ENCODE assay signal across 7 mouse cellular contexts in the genomic region with DNA sequence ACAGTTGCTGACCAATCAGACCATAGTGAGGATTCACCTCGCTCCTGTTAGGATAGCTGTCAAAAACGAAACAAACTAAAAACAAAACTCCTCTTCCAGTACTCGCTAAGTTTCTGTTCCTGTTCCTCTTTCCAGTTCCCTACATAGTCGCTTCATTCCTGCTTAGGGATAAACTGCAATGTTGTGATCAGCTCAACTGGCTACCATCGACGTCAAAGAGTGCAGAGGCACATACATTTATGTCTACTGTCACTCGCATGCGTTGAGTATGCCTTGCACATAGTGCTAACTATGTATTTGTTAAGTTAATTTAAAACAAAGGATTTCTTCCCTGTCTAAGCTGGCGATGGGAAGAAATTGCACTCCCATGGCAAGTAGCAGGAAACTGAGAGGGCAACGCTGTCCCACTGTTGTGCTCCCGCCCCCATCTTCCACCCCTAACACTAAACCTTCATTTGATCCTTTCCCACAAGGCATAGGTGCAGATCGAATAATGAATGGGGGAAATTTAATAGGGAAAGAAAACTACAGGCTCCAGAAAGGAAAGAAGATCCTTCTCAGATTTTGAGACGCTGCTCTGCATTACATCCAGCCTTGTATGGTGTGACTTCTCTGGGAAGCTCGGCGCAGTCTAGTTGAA. TPM values are rescaled to one million over a fixed set of nuclear protein-coding genes. Genes with fewer than 3 reads are reported as not detected.
DNase-seq lines count a peak whose midpoint lies in the region; ATAC-seq and TF ChIP-seq lines count a peak whose summit lies in the region.

No protein-coding gene starts in this region.

- 0 out of 2 replicates have a peak, but pooled peaks cover 12% of the 10 kb centered on the region for H3K4me1 ChIP-seq in lung, postnatal 0 days (ENCODE audit: insufficient read depth, low read depth, low read length)
- peaks cover 4% of the 10 kb centered on the region for H3K4me1 ChIP-seq in lung, adult 2 months (ENCODE audit: control insufficient read depth, insufficient read depth, low read length)
- peaks cover 46% of the 10 kb centered on the region for H3K4me1 ChIP-seq in forebrain, embryonic 15.5 days
- H3K4me1 ChIP-seq in liver, embryonic 14.5 days (replicated peaks; ENCODE audit: control insufficient read depth in 2 of 2, insufficient read depth in 2 of 2, low read length in 1 of 2), result peaks cover 12 to 22% of the 10 kb centered on the region in 2 experiments
- H3K4me1 ChIP-seq in stomach, embryonic 16.5 days (ENCODE audit: control insufficient read depth, insufficient read depth, low read length), result peaks cover 24% of the 10 kb centered on the region

- no peak overlapping the region for H3K27ac ChIP-seq in lung, postnatal 0 days (ENCODE audit: low read length)
- H3K27ac ChIP-seq in forebrain, embryonic 15.5 days (replicated peaks), result peak overlapping the region; percentile 83
- H3K27ac ChIP-seq in liver, embryonic 14.5 days, result peak overlapping the region; percentile 68
- no peak overlapping the region for H3K27ac ChIP-seq in stomach, embryonic 16.5 days (ENCODE audit: low read length)

- H3K9ac ChIP-seq in lung, postnatal 0 days (replicated peaks; ENCODE audit: low read depth), result no peak overlapping the region
- peak overlapping the region; percentile 59 for H3K9ac ChIP-seq in forebrain, embryonic 15.5 days (replicated peaks)
- peak overlapping the region; percentile 73 for H3K9ac ChIP-seq in liver, embryonic 14.5 days (replicated peaks)
- peak overlapping the region; percentile 70 for H3K9ac ChIP-seq in stomach, embryonic 16.5 days (ENCODE audit: low read length)

- no peak for TF ChIP-seq EP300 in lung, postnatal 0 days (IDR thresholded peaks at IDR 0.05)
- no peak for TF ChIP-seq EP300 in liver, embryonic 14.5 days (IDR thresholded peaks at IDR 0.05; ENCODE audit: low read depth)

- peak; percentile 48 for DNase-seq in lung, postnatal 0 days (ENCODE audit: low spot score)
- DNase-seq in lung, adult 2 months, result no peak
- DNase-seq in liver, embryonic 14.5 days (ENCODE audit: low read depth in 3 of 3, low spot score in 3 of 3), result peak in 1 of 3 experiments; percentile 45
- DNase-seq in cerebellum, postnatal 36 days, result no peak
- DNase-seq in layer of hippocampus, adult 9-11 months, result no peak

- TF ChIP-seq POLR2A in lung, adult 2 months (IDR thresholded peaks at IDR 0.05; ENCODE audit: borderline replicate concordance, extremely low read depth, low read depth, low read length), result no peak

- peaks cover 13% of the 10 kb centered on the region for H3K27me3 ChIP-seq in lung, postnatal 0 days (replicated peaks; ENCODE audit: insufficient read depth, low read length)
- no peaks in the 10 kb centered on the region for H3K27me3 ChIP-seq in forebrain, embryonic 15.5 days
- peaks cover 25% of the 10 kb centered on the region for H3K27me3 ChIP-seq in liver, embryonic 14.5 days (ENCODE audit: control insufficient read depth, insufficient read depth, low read length)
- peaks cover 20% of the 10 kb centered on the region for H3K27me3 ChIP-seq in stomach, embryonic 16.5 days (ENCODE audit: control insufficient read depth, insufficient read depth, low read length)

- TF ChIP-seq CTCF in lung, postnatal 0 days (IDR thresholded peaks at IDR 0.05), result no peak
- TF ChIP-seq CTCF in lung, adult 2 months (IDR thresholded peaks at IDR 0.05; ENCODE audit: insufficient read depth, low read length), result no peak
- TF ChIP-seq CTCF in liver, embryonic 14.5 days (IDR thresholded peaks at IDR 0.05; ENCODE audit: low read depth), result no peak

- ATAC-seq in lung, postnatal 0 days, result no peak
- ATAC-seq in forebrain, embryonic 15.5 days (replicated peaks), result no peak
- no peak for ATAC-seq in liver, embryonic 14.5 days (ENCODE audit: insufficient read depth)
- ATAC-seq in stomach, embryonic 16.5 days (ENCODE audit: insufficient read depth, low FRiP score), result no peak

- peaks cover 11% of the 10 kb centered on the region; the same call in 1 of the 2 replicates for H3K36me3 ChIP-seq in lung, postnatal 0 days (ENCODE audit: insufficient read depth, low read length)
- no peaks in the 10 kb centered on the region for H3K36me3 ChIP-seq in forebrain, embryonic 15.5 days
- peaks cover 14% of the 10 kb centered on the region for H3K36me3 ChIP-seq in liver, embryonic 14.5 days (replicated peaks; ENCODE audit: control insufficient read depth, insufficient read depth, low read depth)
- peaks cover 7% of the 10 kb centered on the region for H3K36me3 ChIP-seq in stomach, embryonic 16.5 days (ENCODE audit: control insufficient read depth, insufficient read depth, low read length)

- H3K4me3 ChIP-seq in lung, postnatal 0 days (ENCODE audit: low read depth, low read length), result peak overlapping the region; percentile 45; the same call in 1 of the 2 replicates
- no peak overlapping the region for H3K4me3 ChIP-seq in lung, adult 2 months (replicated peaks; ENCODE audit: extremely low read depth, low read depth, low read length)
- H3K4me3 ChIP-seq in forebrain, embryonic 15.5 days, result peak overlapping the region; percentile 56
- peak overlapping the region; percentile 63 to 76 for H3K4me3 ChIP-seq in liver, embryonic 14.5 days (ENCODE audit: insufficient read depth in 1 of 2, low read depth in 2 of 2, low read length in 2 of 2)
- peak overlapping the region; percentile 64 for H3K4me3 ChIP-seq in stomach, embryonic 16.5 days (replicated peaks; ENCODE audit: low read length)

- peak overlapping the region; percentile 65 for H3K4me2 ChIP-seq in lung, postnatal 0 days (replicated peaks; ENCODE audit: low read depth, low read length)
- peak overlapping the region; percentile 96 for H3K4me2 ChIP-seq in forebrain, embryonic 15.5 days (replicated peaks)
- H3K4me2 ChIP-seq in liver, embryonic 14.5 days (ENCODE audit: low read depth), result peak overlapping the region; percentile 77
- H3K4me2 ChIP-seq in stomach, embryonic 16.5 days (ENCODE audit: low read depth, low read length), result peak overlapping the region; percentile 76

- WGBS in lung, postnatal 0 days, result 31% methylated on average over 15 of the region's 15 CpGs
- WGBS in lung, adult 2 months, result 41% methylated on average over 15 of the region's 15 CpGs
- 32% methylated on average over 15 of the region's 15 CpGs for WGBS in forebrain, embryonic 15.5 days
- 11% methylated on average over 15 of the region's 15 CpGs for WGBS in liver, embryonic 14.5 days (ENCODE audit: insufficient replicate concordance)
- WGBS in stomach, embryonic 16.5 days, result 34% methylated on average over 15 of the region's 15 CpGs

- no peaks in the 10 kb centered on the region for H3K9me3 ChIP-seq in lung, postnatal 0 days (ENCODE audit: low read length)
- H3K9me3 ChIP-seq in forebrain, embryonic 15.5 days, result no peaks in the 10 kb centered on the region
- H3K9me3 ChIP-seq in liver, embryonic 14.5 days (ENCODE audit: control insufficient read depth, low read length), result peaks cover 3% of the 10 kb centered on the region; the same call in 1 of the 2 replicates
- peaks cover 6% of the 10 kb centered on the region for H3K9me3 ChIP-seq in stomach, embryonic 16.5 days (replicated peaks; ENCODE audit: control insufficient read depth, low read length)

RNA-seq across cellular contexts. Expression of gene Hist3h2a, which starts 4.8 kb away (rescaled TPM):
- polyA plus RNA-seq in lung, postnatal 0 days (2015; fragmentation: Nextera tagmentation; extraction: Ambion mirVana), result 21.6 and 28.6 TPM in 2 replicates
- polyA plus RNA-seq in lung, adult 2 months (2012; rRNA removed), result 19.7 and 25.5 TPM in 2 replicates
- 155 and 160 TPM in 2 replicates for polyA plus RNA-seq in forebrain, embryonic 15.5 days (2015; fragmentation: Nextera tagmentation; extraction: Ambion mirVana)
- 11.0 and 11.5 TPM in 2 replicates for polyA plus RNA-seq in liver, embryonic 14.5 days (2012; rRNA removed)
- 13.5 and 16.7 TPM in 2 replicates for polyA plus RNA-seq in liver, embryonic 14.5 days (2014; fragmentation: Nextera tagmentation; extraction: Ambion mirVana)
- 28.1 and 33.0 TPM in 2 replicates for polyA plus RNA-seq in stomach, embryonic 16.5 days (2015; fragmentation: Nextera tagmentation; extraction: Ambion mirVana)

RNA-seq across cellular contexts. Expression of gene Trim17, which starts 4.8 kb away (rescaled TPM):
- 0.62 and 0.83 TPM in 2 replicates for polyA plus RNA-seq in lung, postnatal 0 days (2015; fragmentation: Nextera tagmentation; extraction: Ambion mirVana)
- polyA plus RNA-seq in lung, adult 2 months (2012; rRNA removed), result 0.97 and 1.1 TPM in 2 replicates
- 1.9 and 2.7 TPM in 2 replicates for polyA plus RNA-seq in forebrain, embryonic 15.5 days (2015; fragmentation: Nextera tagmentation; extraction: Ambion mirVana)
- polyA plus RNA-seq in liver, embryonic 14.5 days (2012; rRNA removed), result 0.05 and 0.06 TPM in 2 replicates
- polyA plus RNA-seq in liver, embryonic 14.5 days (2014; fragmentation: Nextera tagmentation; extraction: Ambion mirVana), result 0.06 and 0.14 TPM in 2 replicates
- 0.17 and 0.27 TPM in 2 replicates for polyA plus RNA-seq in stomach, embryonic 16.5 days (2015; fragmentation: Nextera tagmentation; extraction: Ambion mirVana)

RNA-seq across cellular contexts. Expression of gene Hist3h2ba, which starts 10.6 kb away (rescaled TPM):
- polyA plus RNA-seq in lung, postnatal 0 days (2015; fragmentation: Nextera tagmentation; extraction: Ambion mirVana), result 2.6 TPM in 2 replicates
- 0.62 and 2.4 TPM in 2 replicates for polyA plus RNA-seq in lung, adult 2 months (2012; rRNA removed)
- 355 and 373 TPM in 2 replicates for polyA plus RNA-seq in forebrain, embryonic 15.5 days (2015; fragmentation: Nextera tagmentation; extraction: Ambion mirVana)
- 15.7 and 16.0 TPM in 2 replicates for polyA plus RNA-seq in liver, embryonic 14.5 days (2012; rRNA removed)
- 4.2 and 6.0 TPM in 2 replicates for polyA plus RNA-seq in liver, embryonic 14.5 days (2014; fragmentation: Nextera tagmentation; extraction: Ambion mirVana)
- 44.0 and 50.7 TPM in 2 replicates for polyA plus RNA-seq in stomach, embryonic 16.5 days (2015; fragmentation: Nextera tagmentation; extraction: Ambion mirVana)

RNA-seq across cellular contexts. Expression of gene Trim11, which starts 18.6 kb away (rescaled TPM):
- 19.1 and 20.2 TPM in 2 replicates for polyA plus RNA-seq in lung, postnatal 0 days (2015; fragmentation: Nextera tagmentation; extraction: Ambion mirVana)
- polyA plus RNA-seq in lung, adult 2 months (2012; rRNA removed), result 31.4 and 38.3 TPM in 2 replicates
- 22.6 and 24.8 TPM in 2 replicates for polyA plus RNA-seq in forebrain, embryonic 15.5 days (2015; fragmentation: Nextera tagmentation; extraction: Ambion mirVana)
- 8.1 and 8.3 TPM in 2 replicates for polyA plus RNA-seq in liver, embryonic 14.5 days (2012; rRNA removed)
- polyA plus RNA-seq in liver, embryonic 14.5 days (2014; fragmentation: Nextera tagmentation; extraction: Ambion mirVana), result 6.4 and 6.9 TPM in 2 replicates
- 20.5 and 20.8 TPM in 2 replicates for polyA plus RNA-seq in stomach, embryonic 16.5 days (2015; fragmentation: Nextera tagmentation; extraction: Ambion mirVana)

RNA-seq across cellular contexts. Expression of gene Rnf187, which starts 20.6 kb away (rescaled TPM):
- 168 and 169 TPM in 2 replicates for polyA plus RNA-seq in lung, postnatal 0 days (2015; fragmentation: Nextera tagmentation; extraction: Ambion mirVana)
- polyA plus RNA-seq in lung, adult 2 months (2012; rRNA removed), result 190 and 269 TPM in 2 replicates
- 508 and 517 TPM in 2 replicates for polyA plus RNA-seq in forebrain, embryonic 15.5 days (2015; fragmentation: Nextera tagmentation; extraction: Ambion mirVana)
- 80.8 and 83.3 TPM in 2 replicates for polyA plus RNA-seq in liver, embryonic 14.5 days (2012; rRNA removed)
- polyA plus RNA-seq in liver, embryonic 14.5 days (2014; fragmentation: Nextera tagmentation; extraction: Ambion mirVana), result 104 and 120 TPM in 2 replicates
- polyA plus RNA-seq in stomach, embryonic 16.5 days (2015; fragmentation: Nextera tagmentation; extraction: Ambion mirVana), result 113 TPM in 2 replicates

Comparison
In these comparisons a context has a peak if more than half of its experiments do, and no peak if none do; other contexts are left out.
1. H3K27ac ChIP-seq: peak in forebrain, embryonic 15.5 days (single experiment) and liver, embryonic 14.5 days (single experiment); none in lung, postnatal 0 days (single experiment) and stomach, embryonic 16.5 days (single experiment).
2. Peak in every context shown above with its lines, with median percentiles within 50 percentile points of each other: H3K4me2 ChIP-seq.